Mouse (Mus musculus): ENCODE results near the gene Csad. TPM values are rescaled to one million over a fixed set of nuclear protein-coding genes. Genes with fewer than 3 reads are reported as not detected.

Csad gene
- polyA plus RNA-seq, 1 experiment from 2014 or later = 33.3 TPM

GRCm38 (mm10) chr15:102145330-102145729 lies 59.2 kb downstream of the Csad start:
- WGBS = 89% methylated on average over 10 of the region's 10 CpGs
- H3K4me2 ChIP-seq (replicated peaks) = no peak overlapping the region
- H3K4me1 ChIP-seq (replicated peaks; ENCODE audit: control insufficient read depth, insufficient read depth, low read length) = no peaks in the 10 kb centered on the region
- H3K27me3 ChIP-seq (ENCODE audit: control insufficient read depth, insufficient read depth, low read length) = peaks cover 32% of the 10 kb centered on the region
- H3K4me3 ChIP-seq (replicated peaks; ENCODE audit: low read length) = no peak overlapping the region
- no peaks in the 10 kb centered on the region for H3K9me3 ChIP-seq (ENCODE audit: control insufficient read depth, low read length)
- no peak overlapping the region for H3K9ac ChIP-seq
- ATAC-seq (ENCODE audit: low FRiP score) = no peak
- no peak for DNase-seq (ENCODE audit: low spot score)
- H3K36me3 ChIP-seq (replicated peaks; ENCODE audit: control insufficient read depth, insufficient read depth) = no peaks in the 10 kb centered on the region
- no peak overlapping the region for H3K27ac ChIP-seq

DNA sequence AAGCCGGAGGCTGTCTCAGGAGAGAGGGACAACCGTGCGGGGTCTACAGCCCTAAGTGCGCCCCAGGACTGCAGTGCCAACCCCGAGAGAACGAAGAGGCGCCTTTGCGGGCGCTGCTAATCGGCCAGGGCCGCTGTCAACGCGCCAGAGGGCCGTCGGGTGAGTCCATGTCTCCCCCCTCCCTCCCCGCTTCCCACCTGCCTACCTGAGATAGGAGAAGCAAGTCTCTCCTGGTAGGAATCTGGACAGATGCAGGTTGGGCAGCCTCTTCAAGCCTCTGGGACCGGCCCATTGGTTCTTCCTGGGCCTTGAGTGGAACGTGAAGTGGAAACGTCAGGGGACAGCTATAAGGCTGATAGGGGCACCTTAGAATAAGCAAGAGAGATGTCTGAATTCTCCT lies 59.8 kb downstream of the Csad start:
- H3K4me2 ChIP-seq (replicated peaks) = peak overlapping the region; percentile 31
- WGBS = 15% methylated on average over 19 of the region's 19 CpGs
- no peak overlapping the region for H3K4me3 ChIP-seq (replicated peaks; ENCODE audit: low read length)
- ATAC-seq (ENCODE audit: low FRiP score) = no peak
- H3K27ac ChIP-seq = no peak overlapping the region
- peaks cover 32% of the 10 kb centered on the region for H3K27me3 ChIP-seq (ENCODE audit: control insufficient read depth, insufficient read depth, low read length)
- no peaks in the 10 kb centered on the region for H3K4me1 ChIP-seq (replicated peaks; ENCODE audit: control insufficient read depth, insufficient read depth, low read length)
- H3K9ac ChIP-seq = peak overlapping the region; percentile 34
- H3K36me3 ChIP-seq (replicated peaks; ENCODE audit: control insufficient read depth, insufficient read depth) = no peaks in the 10 kb centered on the region
- DNase-seq (ENCODE audit: low spot score) = no peak
- H3K9me3 ChIP-seq (ENCODE audit: control insufficient read depth, low read length) = no peaks in the 10 kb centered on the region

DNA sequence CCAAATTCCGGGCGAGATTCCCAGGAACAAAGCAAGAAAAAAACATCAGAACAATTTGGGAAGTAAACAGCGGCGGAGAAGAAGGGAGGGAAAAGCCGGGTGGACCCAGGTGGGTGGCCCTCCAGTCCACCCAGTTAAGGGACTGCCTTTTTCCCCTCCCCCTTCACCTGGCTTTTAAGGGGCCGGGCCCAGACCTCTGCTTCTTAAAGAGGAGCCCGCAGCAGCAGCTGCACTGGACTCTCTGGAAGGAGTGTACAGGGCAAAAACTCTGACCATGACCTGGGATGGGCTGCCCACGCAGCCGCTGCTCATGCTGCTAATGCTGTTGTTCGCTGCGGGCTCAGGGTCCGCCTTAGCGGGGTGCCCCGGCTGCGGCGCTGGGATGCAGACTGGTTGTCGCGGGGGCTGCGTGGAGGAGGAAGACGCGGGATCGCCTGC lies 60.2 kb downstream of the Csad start, which contains the start of gene Igfbp6:
Gene Igfbp6 (plus strand): TSS at position 89 of the 438 bp plus-strand sequence.
- Histone ChIP-seq H3K27ac (no peak within 1 kb of the TSS), H3K4me1 (replicated peaks; ENCODE audit: control insufficient read depth, insufficient read depth, low read length) (no peaks in the 10 kb centered on the region), H3K9me3 (ENCODE audit: control insufficient read depth, low read length) (no peaks in the 10 kb centered on the region), H3K9ac (peak within 1 kb of the TSS; percentile 34), H3K4me3 (replicated peaks; ENCODE audit: low read length) (no peak within 1 kb of the TSS), H3K4me2 (replicated peaks) (peak within 1 kb of the TSS; percentile 31), H3K36me3 (replicated peaks; ENCODE audit: control insufficient read depth, insufficient read depth) (no peaks in the 10 kb centered on the region), H3K27me3 (ENCODE audit: control insufficient read depth, insufficient read depth, low read length) (peaks cover 32% of the 10 kb centered on the region)
- 3% methylated on average over 22 of the region's 22 CpGs for WGBS
- ATAC-seq (ENCODE audit: low FRiP score) (no peak), DNase-seq (ENCODE audit: low spot score) (no peak)

GRCm38 (mm10) chr15:102142914-102143912 lies 61.3 kb downstream of the Csad start:
- H3K4me3 ChIP-seq (replicated peaks; ENCODE audit: low read length) = no peak overlapping the region
- DNase-seq (ENCODE audit: low spot score) = no peak
- H3K4me1 ChIP-seq (replicated peaks; ENCODE audit: control insufficient read depth, insufficient read depth, low read length) = no peaks in the 10 kb centered on the region
- H3K27me3 ChIP-seq (ENCODE audit: control insufficient read depth, insufficient read depth, low read length) = peaks cover 32% of the 10 kb centered on the region
- no peak overlapping the region for H3K27ac ChIP-seq
- H3K9ac ChIP-seq = no peak overlapping the region
- 61% methylated on average over 23 of the region's 23 CpGs for WGBS
- H3K4me2 ChIP-seq (replicated peaks) = no peak overlapping the region
- no peaks in the 10 kb centered on the region for H3K36me3 ChIP-seq (replicated peaks; ENCODE audit: control insufficient read depth, insufficient read depth)
- no peak for ATAC-seq (ENCODE audit: low FRiP score)
- no peaks in the 10 kb centered on the region for H3K9me3 ChIP-seq (ENCODE audit: control insufficient read depth, low read length)

DNA sequence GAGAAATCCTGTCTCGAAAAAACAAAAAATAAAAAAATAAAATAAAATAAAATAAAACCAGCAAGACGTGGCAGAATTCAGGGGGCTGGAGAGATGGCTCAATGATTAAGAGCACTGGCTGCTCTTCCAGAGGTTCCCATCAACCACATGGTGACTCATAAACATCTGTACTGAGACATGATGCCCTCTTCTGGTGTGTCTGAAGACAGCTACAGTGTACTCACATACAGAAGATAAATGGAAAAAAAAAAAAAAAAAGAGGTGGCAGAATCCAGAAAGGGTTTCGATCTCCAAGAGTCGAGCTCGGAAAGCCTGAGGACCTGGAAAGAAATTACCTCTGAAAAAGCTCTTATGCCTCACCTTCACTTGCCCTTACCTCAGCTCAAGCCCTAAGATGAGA lies 63.4 kb downstream of the Csad start:
- peaks cover 8% of the 10 kb centered on the region for H3K4me1 ChIP-seq (replicated peaks; ENCODE audit: control insufficient read depth, insufficient read depth, low read length)
- H3K27ac ChIP-seq = no peak overlapping the region
- no peak overlapping the region for H3K4me3 ChIP-seq (replicated peaks; ENCODE audit: low read length)
- no peaks in the 10 kb centered on the region for H3K9me3 ChIP-seq (ENCODE audit: control insufficient read depth, low read length)
- no peak for DNase-seq (ENCODE audit: low spot score)
- H3K9ac ChIP-seq = no peak overlapping the region
- H3K27me3 ChIP-seq (ENCODE audit: control insufficient read depth, insufficient read depth, low read length) = peaks cover 31% of the 10 kb centered on the region
- no peak overlapping the region for H3K4me2 ChIP-seq (replicated peaks)
- no peak for ATAC-seq (ENCODE audit: low FRiP score)
- no peaks in the 10 kb centered on the region for H3K36me3 ChIP-seq (replicated peaks; ENCODE audit: control insufficient read depth, insufficient read depth)
- 95% methylated on average over 5 of the region's 5 CpGs for WGBS

DNA sequence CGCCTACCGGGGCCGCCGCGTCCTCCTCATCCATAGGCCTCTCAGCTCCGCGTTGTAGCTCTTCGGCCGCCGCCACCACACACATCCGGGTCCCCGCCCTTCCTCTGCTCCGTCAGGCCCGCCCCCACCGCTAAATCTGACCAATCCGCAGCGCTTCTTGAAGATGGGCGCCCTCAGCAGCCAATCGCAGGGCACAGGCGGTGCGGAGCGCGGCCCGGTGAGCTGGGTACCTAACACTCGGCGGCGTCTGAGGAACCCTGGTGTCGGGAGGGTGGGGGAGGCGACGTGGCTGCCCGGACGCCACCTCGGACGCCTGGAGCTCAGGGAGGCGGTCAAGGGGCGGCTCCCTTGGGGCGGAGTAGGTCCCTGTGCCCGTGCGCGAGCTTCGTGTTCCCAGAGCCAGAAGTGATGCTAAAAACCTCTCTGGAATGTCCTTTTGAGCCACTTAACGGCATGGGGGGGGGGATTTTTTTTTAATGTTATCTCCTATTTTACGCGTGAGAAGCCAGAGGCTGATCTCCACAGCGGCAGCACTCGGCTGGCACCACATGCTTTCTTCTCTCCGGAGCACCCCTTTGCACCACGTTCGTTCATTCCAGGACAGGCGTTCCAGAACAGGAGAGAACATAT lies 68.3 kb downstream of the Csad start, which contains the start of gene Spryd3:
Gene Spryd3 (minus strand): TSS at position 106 of the 630 bp plus-strand sequence.
- peak; percentile 95 for DNase-seq (ENCODE audit: low spot score)
- no peaks in the 10 kb centered on the region for H3K27me3 ChIP-seq (ENCODE audit: control insufficient read depth, insufficient read depth, low read length)
- peak within 1 kb of the TSS; percentile 83 for H3K4me2 ChIP-seq (replicated peaks)
- peak within 1 kb of the TSS; percentile 68 for H3K4me3 ChIP-seq (replicated peaks; ENCODE audit: low read length)
- H3K9ac ChIP-seq = peak within 1 kb of the TSS; percentile 84
- H3K9me3 ChIP-seq (ENCODE audit: control insufficient read depth, low read length) = no peaks in the 10 kb centered on the region
- WGBS = under 1% methylated on average over 45 of the region's 50 CpGs
- H3K27ac ChIP-seq = peak within 1 kb of the TSS; percentile 86
- ATAC-seq (ENCODE audit: low FRiP score) = peak; percentile 99
- H3K36me3 ChIP-seq (replicated peaks; ENCODE audit: control insufficient read depth, insufficient read depth) = peaks cover 21% of the 10 kb centered on the region
- H3K4me1 ChIP-seq (replicated peaks; ENCODE audit: control insufficient read depth, insufficient read depth, low read length) = peaks cover 16% of the 10 kb centered on the region

DNA sequence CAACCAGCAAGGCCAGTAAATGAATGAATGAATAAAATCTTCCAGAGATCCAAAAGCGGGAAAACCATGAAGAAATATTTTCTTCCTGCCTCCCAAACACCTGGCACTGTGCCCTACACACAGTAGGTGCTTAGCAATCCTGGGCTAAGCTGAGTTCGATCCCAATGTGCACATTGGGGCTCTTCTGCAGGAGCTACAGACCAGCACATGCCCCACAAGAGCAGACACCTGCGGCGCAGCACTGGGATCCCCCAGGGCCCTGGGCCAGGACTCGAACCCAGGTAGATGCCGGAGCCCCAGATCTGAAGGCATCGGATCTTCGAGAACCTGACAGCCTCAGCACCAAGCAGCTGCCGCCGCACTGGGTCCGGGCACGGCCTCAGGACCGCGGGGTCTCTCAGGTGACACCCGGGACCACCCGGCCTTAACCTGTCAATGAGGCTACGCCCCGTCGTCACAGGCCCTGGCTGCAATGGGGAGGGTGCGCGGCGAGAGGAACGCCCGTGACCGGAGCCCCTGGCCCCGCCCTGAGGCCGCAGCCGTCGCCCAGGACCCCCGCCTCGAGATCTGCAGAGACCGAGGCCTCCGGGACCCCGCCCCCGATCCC lies 68.9 kb downstream of the Csad start:
- Histone ChIP-seq H3K4me1 (replicated peaks; ENCODE audit: control insufficient read depth, insufficient read depth, low read length) (peaks cover 16% of the 10 kb centered on the region), H3K9me3 (ENCODE audit: control insufficient read depth, low read length) (no peaks in the 10 kb centered on the region), H3K27me3 (ENCODE audit: control insufficient read depth, insufficient read depth, low read length) (no peaks in the 10 kb centered on the region), H3K36me3 (replicated peaks; ENCODE audit: control insufficient read depth, insufficient read depth) (peaks cover 27% of the 10 kb centered on the region), H3K27ac (peak overlapping the region; percentile 86), H3K4me3 (replicated peaks; ENCODE audit: low read length) (peak overlapping the region; percentile 68), H3K9ac (peak overlapping the region; percentile 84), H3K4me2 (replicated peaks) (peak overlapping the region; percentile 83)
- DNase-seq (ENCODE audit: low spot score) (no peak), ATAC-seq (ENCODE audit: low FRiP score) (no peak; the same call in 1 of the 2 replicates)
- 4% methylated on average over 35 of the region's 35 CpGs for WGBS

DNA sequence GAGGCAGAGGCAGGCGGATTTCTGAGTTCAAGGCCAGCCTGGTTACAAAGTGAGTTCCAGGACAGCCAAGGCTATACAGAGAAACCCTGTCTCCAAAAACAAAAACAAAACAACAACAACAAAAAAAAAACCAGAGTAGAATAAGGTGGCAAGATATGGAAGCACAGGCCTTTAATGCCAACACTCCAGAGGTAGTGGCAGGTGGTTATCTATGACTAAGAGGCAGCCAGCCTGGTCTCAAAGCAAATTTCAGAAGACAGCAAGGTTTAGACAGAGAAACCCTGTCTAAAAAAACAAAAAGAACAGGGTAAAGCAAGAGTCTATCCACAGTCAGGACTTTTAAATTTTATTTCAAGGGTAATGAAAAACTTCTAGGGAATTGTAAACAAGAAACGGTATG lies 69.8 kb downstream of the Csad start:
- H3K4me1 ChIP-seq (replicated peaks; ENCODE audit: control insufficient read depth, insufficient read depth, low read length) = peaks cover 16% of the 10 kb centered on the region
- peak overlapping the region; percentile 83 for H3K4me2 ChIP-seq (replicated peaks)
- no peaks in the 10 kb centered on the region for H3K9me3 ChIP-seq (ENCODE audit: control insufficient read depth, low read length)
- peak overlapping the region; percentile 84; the same call in 1 of the 2 replicates for H3K9ac ChIP-seq
- ATAC-seq (ENCODE audit: low FRiP score) (no peak), DNase-seq (ENCODE audit: low spot score) (no peak)
- H3K4me3 ChIP-seq (replicated peaks; ENCODE audit: low read length) = peak overlapping the region; percentile 68; the same call in 1 of the 2 replicates
- no peaks in the 10 kb centered on the region for H3K27me3 ChIP-seq (ENCODE audit: control insufficient read depth, insufficient read depth, low read length)
- no peak overlapping the region for H3K27ac ChIP-seq
- peaks cover 37% of the 10 kb centered on the region for H3K36me3 ChIP-seq (replicated peaks; ENCODE audit: control insufficient read depth, insufficient read depth)
- WGBS = 90% methylated on average over 2 of the region's 2 CpGs

- Histone ChIP-seq H3K36me3 (replicated peaks; ENCODE audit: control insufficient read depth, insufficient read depth) (peaks cover 51% of the 10 kb centered on the region), H3K4me1 (replicated peaks; ENCODE audit: control insufficient read depth, insufficient read depth, low read length) (peaks cover 16% of the 10 kb centered on the region), H3K9me3 (ENCODE audit: control insufficient read depth, low read length) (no peaks in the 10 kb centered on the region), H3K9ac (no peak overlapping the region), H3K27me3 (ENCODE audit: control insufficient read depth, insufficient read depth, low read length) (no peaks in the 10 kb centered on the region), H3K4me3 (replicated peaks; ENCODE audit: low read length) (no peak overlapping the region), H3K27ac (no peak overlapping the region), H3K4me2 (replicated peaks) (no peak overlapping the region)
- ATAC-seq (ENCODE audit: low FRiP score) (no peak), DNase-seq (ENCODE audit: low spot score) (no peak)
- WGBS = 87% methylated on average over 9 of the region's 9 CpGs
Observed at GRCm38 (mm10) chr15:102133314-102133713, 71.2 kb downstream of the Csad start.
